Mouse (Mus musculus) adrenal gland, adult (tissue): Measurements from ENCODE around the gene Ncor2.
A peak's percentile ranks its signal among the peaks of the same experiment; 100 is the strongest.

Source experiments
- DNase-seq, 2 experiments: peaks; one replicate each; pipeline ENCODE4 v3.0.0; 2022 to 2023; ENCODE audit warnings: low spot score in 1 of 2; ENCODE audit not compliant: inconsistent age in 2 of 2

The Ncor2 gene

DNA sequence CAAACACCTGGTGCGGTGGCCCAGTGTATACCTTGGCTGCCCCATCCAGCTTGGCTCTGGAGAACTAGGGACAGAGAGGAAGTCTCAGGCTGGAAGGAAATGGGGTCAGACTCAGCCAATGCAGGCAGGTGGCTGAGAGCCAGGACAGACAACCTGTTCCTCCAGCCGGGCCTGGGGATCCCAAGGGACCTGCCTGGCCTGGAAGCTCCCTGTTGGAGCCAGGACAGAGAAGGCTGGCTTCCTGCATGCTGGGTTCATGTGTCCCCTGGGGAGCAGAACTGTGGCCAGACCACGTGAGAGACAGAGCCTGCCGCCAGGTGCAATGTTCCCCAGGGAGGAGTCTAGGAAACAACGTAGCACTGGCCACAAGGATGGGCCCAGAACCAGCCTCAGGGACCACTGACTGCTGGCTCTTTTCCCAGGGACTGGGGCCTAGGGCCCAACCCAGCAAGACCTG, 138.9 kb downstream of the Ncor2 start:
- peak; percentile 85 to 95 for DNase-seq

DNA sequence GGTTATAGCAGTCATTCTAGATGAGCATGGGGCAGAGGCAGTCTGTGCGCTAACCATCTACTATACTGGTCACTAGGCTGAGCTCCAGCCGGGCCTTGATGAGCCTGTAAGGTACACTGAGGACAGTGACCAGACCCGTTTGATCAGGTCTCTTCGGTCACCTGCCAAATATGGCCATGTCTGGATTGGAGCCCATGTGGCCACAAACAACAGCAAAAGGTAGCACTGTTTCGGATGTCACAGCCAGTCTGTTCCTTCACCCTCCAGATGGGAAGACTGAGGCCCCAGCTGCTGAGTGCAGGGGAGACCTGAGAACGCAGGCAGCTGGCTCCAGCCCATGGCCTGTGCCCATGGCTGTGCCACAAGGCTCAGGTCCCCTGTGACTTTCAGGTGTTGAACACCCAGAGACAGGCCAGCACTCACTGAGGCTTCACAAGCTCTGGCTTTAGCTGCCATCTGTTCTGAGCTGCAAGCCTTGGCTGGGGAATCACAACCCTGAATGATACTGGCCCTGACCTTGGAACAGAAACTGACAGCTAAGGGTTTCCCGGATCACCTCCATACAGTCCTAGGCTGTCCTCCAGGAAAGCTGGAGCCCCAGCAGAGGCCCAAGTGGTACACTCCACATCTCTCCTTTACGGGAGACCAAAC, 139.5 kb downstream of the Ncor2 start:
- DNase-seq, result peak; percentile 59 to 85

DNA sequence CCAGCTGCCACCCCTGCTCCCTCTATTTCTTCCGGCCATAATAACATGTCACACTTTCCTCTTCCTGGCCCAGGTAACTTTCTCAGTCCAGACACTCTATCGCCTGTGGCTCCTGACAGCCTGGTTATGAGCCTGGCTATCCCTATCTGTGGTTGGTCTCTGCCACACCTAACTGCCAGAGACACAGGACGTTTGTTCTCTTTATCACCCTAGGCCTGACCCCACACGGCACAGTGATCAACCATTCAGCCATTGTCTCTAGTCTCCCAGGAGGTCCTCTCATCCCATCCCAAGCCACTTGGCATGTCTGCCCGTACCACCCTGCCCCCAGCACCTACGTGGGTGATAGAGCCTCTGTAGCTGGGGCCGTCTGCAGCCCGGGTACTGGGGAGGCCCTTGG, 142.5 kb downstream of the Ncor2 start:
- no peak for DNase-seq

DNA sequence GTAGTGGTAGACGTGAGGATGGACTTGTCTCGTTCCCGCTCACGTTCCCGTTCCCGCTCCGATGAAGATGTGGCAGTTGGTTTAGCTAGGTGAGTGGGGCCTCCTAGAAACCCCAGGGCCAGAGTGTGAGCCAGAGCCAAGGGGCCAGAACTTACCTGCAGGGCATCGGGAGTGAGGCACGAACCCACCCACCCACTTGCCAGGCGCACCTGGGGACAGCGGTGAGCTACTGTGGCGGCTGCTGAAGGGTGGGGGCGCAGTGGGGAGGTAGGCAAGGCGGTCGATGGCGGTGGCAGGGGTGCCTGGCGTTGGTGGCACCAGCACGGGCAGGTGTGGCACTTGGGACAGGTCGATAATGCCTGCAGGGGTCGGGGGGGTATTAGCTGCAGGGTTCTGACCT, 150.1 kb downstream of the Ncor2 start:
- no peak for DNase-seq

DNA sequence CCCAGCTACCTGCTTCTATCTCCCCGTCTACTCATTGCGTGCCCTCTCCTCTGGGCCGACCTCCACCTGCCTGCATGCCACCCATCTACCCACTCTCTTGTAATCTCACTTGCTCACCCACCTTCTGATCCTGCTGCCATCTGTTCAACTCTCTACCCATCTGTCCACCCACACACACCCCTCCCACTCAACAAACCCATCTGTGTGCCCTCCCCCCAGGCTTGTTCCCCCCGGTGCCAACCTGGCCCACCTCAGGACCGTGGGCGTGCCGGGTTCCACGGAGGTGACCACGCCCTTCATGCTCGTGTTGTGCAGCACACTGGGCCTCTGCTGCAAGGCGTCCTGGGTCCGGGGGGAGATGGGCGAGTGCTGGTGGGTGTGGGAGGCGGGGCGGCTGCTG, 150.6 kb downstream of the Ncor2 start:
- DNase-seq, result no peak

DNA sequence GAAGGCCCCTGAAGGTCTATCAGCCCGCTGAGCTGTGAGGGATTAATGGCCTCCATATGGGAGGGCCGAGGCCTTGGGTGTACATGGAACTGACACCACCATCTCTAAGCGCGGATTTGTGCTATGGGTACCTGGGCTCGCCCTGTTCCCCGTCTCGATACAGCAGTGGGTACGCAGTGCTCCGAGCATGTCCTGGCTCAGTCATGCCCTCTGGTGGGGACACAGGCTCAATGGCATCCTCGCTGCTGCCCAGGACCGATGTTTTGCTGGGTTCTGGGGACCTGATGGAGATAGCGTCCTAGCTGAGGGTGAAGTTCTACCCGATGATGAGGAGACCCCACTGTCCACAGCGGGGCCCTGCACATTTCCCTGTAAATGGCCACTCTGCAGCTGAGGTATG, 155.0 kb downstream of the Ncor2 start:
- DNase-seq, result no peak

DNA sequence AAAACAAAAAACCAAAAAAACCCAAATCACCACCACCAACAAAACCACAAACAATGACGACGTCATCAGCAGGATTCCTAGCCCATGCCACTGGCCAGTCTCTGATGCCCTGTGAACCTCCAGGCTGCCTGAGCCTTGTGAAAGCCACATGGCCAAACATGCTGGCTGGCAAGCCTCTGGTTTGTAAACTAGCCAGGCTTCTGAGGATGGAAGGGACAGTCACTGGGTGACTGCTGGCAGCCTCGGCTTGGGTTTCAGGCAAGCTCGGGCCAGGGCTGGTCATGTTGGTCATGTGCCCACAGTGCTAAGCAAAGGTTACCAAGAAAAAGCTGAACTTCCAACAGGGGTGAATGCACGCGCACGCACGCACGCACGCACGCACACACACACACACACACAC, 157.7 kb downstream of the Ncor2 start:
- peak in 1 of 2 experiments; percentile 76 for DNase-seq

DNA sequence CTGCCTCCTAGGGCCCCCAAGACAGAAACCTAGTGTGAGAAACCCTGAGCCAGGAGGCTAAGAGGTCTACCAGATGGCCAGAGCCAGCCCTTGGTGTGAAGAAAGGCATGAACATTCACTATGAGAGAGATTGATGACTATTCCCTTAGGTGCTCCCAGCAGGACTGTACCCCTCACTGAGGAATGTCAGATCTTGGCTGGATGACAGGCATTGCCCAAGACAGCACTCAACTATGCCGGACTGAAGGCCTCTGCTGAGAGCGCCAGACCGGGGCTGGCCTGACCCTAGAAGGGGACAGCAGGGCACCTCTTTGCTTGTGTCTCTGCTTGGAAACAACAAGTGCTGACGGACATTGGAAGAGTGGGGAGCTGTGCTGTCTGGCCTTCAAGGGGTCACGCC, 159.9 kb downstream of the Ncor2 start:
- peak in 1 of 2 experiments; percentile 76 for DNase-seq

DNA sequence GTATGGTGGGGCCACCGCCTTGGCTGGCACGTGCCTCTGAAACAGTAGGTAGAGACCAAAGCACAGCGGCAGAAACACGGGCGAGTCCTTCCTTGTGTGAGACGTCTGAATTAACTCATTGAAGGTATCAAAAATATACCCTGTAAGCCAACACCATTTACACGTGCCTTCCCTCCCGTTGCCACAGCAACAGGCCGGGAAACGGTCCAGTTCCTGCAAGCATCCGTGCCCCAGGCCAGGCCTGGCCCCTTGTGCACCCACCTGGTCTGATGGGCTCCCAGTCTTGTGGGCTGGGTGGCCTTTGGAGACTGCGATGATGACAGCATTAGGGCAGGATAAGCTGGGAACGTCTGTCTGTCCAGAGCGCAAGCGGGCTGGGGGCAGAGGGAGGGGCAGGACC, 161.7 kb downstream of the Ncor2 start:
- no peak for DNase-seq

DNA sequence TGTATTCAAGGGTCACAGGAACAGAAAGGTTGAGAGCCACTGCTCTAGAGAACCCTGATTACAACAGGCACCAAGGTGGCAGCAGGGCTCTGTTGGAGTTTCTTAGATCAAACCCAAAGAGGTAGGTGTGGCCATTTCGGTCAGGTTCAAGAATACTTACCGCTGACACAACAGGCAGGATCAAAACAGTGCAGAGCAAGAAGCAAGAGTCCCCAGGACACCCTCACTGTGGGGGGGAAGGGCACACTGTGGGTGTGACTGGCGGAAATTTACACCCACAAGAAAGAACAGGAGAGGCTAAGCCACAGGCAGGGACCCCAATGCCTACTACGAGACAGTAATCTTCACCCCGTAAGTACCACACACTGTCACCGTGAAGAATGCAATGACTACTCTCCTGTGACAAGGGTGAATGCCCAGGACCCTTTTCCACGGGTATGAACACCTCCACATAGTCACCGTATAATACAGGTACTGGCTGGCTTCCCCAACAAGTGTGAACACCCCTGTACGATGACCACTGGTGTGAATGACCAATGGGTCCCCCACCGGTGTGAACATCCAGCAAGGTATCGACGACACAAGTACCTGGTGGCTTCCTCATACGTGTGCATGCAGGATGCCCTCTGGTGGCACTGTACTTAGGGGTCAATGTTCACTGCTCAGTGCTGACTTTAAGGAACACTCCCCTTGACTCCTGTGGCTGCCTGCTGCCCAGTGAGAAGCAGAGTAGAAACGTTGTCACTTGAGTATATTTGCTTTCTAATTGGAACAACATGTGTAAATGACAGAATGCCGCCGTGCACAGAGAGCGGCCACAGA, 162.4 kb downstream of the Ncor2 start:
- no peak for DNase-seq

DNA sequence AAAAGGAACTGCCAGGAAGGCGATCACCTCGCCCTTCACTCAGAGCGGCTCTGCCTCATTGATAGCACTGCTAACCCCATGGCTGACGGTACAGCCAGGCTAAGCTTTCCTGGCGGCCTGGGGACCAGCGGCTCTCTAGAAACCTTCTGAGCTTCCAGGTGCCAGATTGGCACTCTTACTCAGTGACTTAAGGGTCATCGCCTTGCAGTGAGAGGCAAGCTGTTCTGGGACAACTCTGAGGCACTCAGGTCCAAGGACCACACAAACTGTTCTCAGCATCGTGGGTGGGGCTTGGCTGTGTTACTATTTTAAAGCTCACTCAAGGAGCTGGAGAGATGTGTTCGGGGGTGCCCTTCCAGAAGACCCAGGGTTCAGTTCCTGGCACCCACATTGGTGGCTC, 163.4 kb downstream of the Ncor2 start:
- no peak for DNase-seq

DNA sequence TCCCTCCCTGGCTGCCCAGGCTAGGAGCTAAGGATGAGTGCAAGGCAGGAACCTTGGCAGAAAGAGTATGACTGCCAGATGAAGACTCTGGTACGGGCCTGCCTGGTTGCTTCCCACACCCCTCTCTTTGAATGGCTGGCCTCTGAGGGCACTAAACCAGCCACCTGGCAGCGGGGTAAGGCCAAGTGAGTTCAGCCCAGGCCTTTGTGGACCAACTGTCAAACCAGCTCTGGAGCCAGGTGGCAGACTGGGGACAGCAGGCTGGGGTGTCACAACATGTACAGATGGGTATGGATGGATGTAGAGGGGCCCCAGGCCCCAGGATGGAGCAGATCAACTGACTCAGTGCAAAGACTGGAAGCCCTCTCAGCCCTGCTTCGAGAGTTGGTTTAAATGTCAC, 164.0 kb downstream of the Ncor2 start:
- no peak for DNase-seq

DNA sequence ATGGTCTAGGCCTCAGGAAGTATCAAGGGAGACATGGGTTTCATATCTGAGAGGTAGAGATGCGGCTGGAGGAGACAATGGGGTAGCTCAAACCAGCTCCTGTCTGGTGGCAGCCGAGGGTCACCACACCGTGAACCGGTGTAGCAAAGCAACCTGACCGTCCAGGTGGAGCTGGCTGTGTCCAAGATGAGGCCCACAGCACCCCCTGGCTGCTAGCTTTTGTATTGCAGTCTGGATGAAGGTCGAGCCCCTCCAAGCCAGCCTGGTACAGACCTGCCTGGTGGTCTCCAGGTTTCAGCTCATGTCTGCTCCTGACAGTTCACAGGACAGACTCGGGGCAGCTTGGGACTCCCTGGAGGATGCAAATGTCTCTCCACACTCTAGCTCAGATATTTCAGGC, 164.5 kb downstream of the Ncor2 start:
- peak; percentile 56 to 86 for DNase-seq

DNA sequence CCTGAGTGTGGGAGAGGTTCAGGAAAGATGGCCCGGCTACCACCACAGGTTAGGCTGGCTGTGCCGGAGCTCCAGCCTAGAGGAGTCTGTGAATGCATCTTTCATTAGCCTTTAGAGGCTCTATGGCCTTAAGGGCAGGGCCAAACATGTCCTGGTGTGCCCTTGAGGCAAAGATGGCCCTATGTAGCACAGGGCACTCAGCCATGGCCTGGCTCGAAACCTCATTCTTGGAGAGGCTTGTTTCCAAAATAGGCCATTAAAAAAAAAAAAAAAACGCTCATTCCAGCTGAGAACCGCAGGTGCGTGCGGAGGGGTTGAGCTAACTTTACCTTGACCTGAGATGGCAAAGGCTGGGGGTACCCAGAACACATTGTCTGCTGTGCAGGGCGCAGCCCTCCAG, 167.4 kb downstream of the Ncor2 start:
- no peak for DNase-seq

DNA sequence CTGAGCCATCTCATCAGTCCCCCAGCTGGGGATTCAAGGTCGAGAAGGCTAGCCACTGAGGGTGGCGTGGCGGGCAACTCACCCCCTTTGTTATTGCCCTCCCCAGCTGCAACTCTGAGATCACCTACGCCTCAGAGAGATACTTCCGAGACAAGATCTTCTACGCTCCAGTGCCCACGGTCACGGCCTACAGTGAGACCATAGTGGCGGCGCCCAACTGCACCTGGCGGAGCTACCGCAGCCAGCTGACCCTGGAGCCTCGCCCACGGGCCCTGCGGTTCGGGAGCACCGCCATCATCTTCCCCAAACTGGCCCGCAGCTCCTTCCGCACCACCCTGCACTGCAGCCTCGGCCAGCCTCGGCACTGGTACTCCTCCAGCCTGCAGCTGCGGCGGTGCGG, 167.9 kb downstream of the Ncor2 start:
- no peak for DNase-seq

DNA sequence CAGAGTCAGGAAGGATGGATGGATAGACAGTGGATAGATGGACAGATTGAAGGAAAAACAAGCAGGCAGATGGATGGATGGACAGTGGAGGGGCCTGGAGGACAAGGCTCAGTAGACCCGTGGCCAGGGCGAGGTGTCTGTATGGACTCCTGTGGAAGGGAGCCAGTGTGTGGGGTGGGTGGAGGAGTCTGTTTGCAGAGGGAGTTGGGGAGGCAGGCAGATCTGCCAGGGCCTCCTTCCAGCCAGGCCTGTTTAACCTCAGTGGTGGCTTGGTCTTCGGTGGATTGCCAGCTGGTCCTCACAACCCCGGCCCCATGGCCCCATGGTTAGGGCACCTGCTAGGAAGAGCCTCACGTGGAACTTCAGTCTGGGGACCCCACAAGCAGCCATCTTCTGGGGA, 172.1 kb downstream of the Ncor2 start:
- DNase-seq, result no peak

DNA sequence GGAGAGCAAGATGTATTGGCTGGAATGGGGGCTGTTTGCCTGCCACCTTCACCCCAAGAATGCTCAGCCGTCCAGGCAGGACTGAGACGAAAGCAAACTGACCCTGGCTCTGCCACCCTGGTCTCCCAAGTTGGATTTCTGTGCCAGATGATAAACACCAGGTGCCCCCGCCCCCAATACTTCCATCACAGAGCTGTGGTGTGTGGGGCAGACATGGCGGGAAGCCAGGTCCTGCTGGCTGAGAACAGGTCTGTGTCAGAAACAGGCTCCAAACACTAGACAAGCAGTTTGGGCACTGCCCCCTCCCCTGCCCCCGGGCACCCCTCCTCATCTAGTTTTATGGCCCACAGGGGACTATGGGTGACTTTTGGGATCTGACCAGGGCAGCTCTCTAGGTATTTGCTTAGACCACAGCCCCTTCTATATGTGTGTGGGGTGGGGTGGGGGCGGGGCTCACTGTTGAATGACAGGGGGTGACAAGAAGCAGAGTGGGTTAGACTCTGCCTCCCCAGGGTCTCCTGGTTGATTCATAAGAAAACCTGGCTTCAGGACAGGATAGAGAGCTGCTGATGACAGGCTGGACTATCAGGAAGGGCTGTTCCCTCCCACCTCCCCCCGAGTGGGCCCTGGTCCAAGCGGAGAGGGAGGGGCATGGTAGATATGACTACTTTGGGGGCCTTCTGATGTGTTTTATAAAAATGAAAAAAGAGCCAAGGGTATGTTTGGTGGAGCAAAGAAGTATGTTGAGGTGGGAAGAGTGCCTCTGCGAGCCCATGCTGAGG, 173.0 kb downstream of the Ncor2 start:
- DNase-seq, result peak in 1 of 2 experiments; percentile 45

DNA sequence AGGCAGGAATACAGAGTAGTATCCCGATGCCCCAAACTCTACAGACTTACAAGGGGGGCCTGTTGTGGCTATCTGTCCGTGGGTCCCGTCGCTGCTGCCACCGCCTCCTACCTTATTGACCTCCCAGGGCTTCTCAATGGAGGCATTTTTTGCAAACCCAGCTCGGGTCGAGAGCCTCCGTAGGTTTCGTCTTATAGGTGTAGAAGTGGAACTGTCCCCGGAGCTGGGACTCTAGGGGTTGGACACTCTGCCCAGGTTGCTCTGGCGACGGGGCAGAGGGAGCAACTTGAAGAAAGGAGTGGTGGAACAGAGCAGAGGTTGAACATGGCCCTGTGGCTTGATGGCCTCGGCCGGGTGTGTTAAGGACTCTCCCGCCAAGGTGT, 175.2 kb downstream of the Ncor2 start:
- peak; percentile 13 to 53 for DNase-seq

DNA sequence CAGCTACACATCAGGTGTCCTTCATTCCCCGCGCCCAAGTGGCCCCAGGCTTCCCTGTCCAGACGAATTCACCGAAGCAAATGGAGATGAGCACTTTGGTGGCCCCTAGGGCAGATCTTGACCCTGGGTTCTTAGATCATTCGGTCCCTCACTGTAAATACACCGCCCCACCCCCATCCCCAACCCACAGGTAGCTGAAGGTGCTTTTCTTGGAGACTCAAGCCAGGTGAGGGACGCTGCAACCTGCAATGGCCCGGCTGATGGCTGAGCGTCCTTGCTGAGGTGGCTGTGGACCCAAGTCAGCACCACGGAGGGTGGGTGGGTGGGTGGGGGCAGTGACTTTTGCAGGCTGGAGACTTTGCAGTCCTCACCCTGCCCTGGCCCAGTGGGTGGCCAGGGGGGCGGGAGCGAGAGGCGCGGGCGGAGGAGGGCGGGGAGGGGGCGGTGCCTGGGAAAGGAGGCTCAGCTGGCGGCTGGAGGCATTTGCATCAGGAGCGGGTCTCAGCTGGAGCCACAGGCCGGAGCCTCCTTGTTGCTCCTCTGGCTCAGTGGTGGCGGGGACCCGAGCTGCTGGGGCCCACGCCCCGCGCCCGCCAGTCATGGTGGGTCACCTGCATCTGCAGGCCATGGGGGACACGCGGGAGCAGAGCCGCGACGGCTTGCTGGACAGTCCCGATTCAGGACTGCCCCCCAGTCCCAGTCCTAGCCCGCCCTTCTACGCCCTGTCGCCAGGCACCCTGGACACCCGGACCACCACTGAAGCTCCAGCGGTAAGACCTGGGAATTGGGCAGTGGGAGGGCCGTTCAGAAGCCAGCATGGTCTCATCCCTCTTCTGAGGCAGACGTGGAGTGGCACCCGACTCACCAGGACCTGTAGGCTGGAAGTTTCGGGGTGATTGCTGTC, 175.8 kb downstream of the Ncor2 start, which contains the start of gene Rflna:
Rflna (plus strand) TSS at position 253 of the 904 bp plus-strand sequence.
- DNase-seq, result peak in 1 of 2 experiments; percentile 74

DNA sequence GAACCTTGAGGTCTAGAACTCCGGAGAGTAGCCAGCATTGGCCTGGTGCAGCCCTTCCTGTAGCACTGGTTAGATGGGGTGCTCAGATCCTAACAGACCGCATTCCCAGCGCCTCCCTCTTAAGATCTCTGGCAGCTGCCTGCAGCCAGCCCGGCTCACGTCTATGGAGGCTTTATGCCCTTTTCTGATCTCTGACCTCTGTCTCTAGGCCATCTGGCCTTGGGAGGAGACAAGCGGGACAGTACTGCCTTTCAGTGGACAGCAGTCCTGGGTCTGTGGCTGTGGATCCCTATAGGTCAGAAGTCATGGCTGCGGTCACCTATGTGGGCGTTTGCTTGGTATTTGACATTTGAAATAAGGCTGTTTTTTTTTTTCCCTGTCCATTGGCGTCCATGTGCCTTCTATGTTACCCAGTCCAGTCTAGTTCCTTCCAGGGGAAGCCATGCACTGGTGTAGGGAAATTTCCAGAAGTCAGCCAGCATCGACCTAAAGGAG, 178.2 kb downstream of the Ncor2 start:
- peak in 1 of 2 experiments; percentile 26 for DNase-seq
